Mouse (Mus musculus): ENCODE data around the gene Tlcd2. TPM values are rescaled to one million over a fixed set of nuclear protein-coding genes. Genes with fewer than 3 reads are reported as not detected.

Tlcd2 gene
- polyA plus RNA-seq, 1 experiment from 2014 or later: 1.8 TPM

GRCm38 (mm10) chr11:75487496-75487895, 26.0 kb downstream of the Tlcd2 start:
- H3K9me3 ChIP-seq (ENCODE audit: control insufficient read depth, low read length): no peaks in the 10 kb centered on the region
- no peak overlapping the region for H3K27ac ChIP-seq (ENCODE audit: low read depth, low read length)
- no peaks in the 10 kb centered on the region for H3K27me3 ChIP-seq (ENCODE audit: control insufficient read depth, insufficient read depth, low read length)
- H3K4me3 ChIP-seq (ENCODE audit: low read depth, low read length): peak overlapping the region; percentile 100
- H3K4me2 ChIP-seq (ENCODE audit: low read depth, low read length): peak overlapping the region; percentile 95
- H3K4me1 ChIP-seq (ENCODE audit: control insufficient read depth, insufficient read depth, low read length): peaks cover 9% of the 10 kb centered on the region
- no peak for ATAC-seq (ENCODE audit: low read depth)
- H3K9ac ChIP-seq (replicated peaks; ENCODE audit: low read depth, low read length): peak overlapping the region; percentile 90
- H3K36me3 ChIP-seq (ENCODE audit: control insufficient read depth, insufficient read depth, low read length): peaks cover 27% of the 10 kb centered on the region
- 41% methylated on average over 6 of the region's 6 CpGs for WGBS

GRCm38 (mm10) chr11:75494296-75495049, 33.0 kb downstream of the Tlcd2 start:
- Histone ChIP-seq H3K27ac (ENCODE audit: low read depth, low read length) (no peak overlapping the region), H3K27me3 (ENCODE audit: control insufficient read depth, insufficient read depth, low read length) (no peaks in the 10 kb centered on the region), H3K9me3 (ENCODE audit: control insufficient read depth, low read length) (no peaks in the 10 kb centered on the region), H3K4me1 (ENCODE audit: control insufficient read depth, insufficient read depth, low read length) (no peaks in the 10 kb centered on the region), H3K36me3 (ENCODE audit: control insufficient read depth, insufficient read depth, low read length) (peaks cover 94% of the 10 kb centered on the region), H3K9ac (replicated peaks; ENCODE audit: low read depth, low read length) (no peak overlapping the region), H3K4me2 (ENCODE audit: low read depth, low read length) (no peak overlapping the region), H3K4me3 (ENCODE audit: low read depth, low read length) (no peak overlapping the region)
- WGBS: 95% methylated on average over 10 of the region's 10 CpGs
- ATAC-seq (ENCODE audit: low read depth): no peak

GRCm38 (mm10) chr11:75498126-75498525, 36.6 kb downstream of the Tlcd2 start:
- peaks cover 97% of the 10 kb centered on the region for H3K36me3 ChIP-seq (ENCODE audit: control insufficient read depth, insufficient read depth, low read length)
- no peak overlapping the region for H3K4me3 ChIP-seq (ENCODE audit: low read depth, low read length)
- H3K4me2 ChIP-seq (ENCODE audit: low read depth, low read length): no peak overlapping the region
- ATAC-seq (ENCODE audit: low read depth): no peak
- H3K27ac ChIP-seq (ENCODE audit: low read depth, low read length): no peak overlapping the region
- no peaks in the 10 kb centered on the region for H3K27me3 ChIP-seq (ENCODE audit: control insufficient read depth, insufficient read depth, low read length)
- no peaks in the 10 kb centered on the region for H3K9me3 ChIP-seq (ENCODE audit: control insufficient read depth, low read length)
- H3K4me1 ChIP-seq (ENCODE audit: control insufficient read depth, insufficient read depth, low read length): no peaks in the 10 kb centered on the region
- H3K9ac ChIP-seq (replicated peaks; ENCODE audit: low read depth, low read length): no peak overlapping the region
- WGBS: 97% methylated on average over 1 of the region's 1 CpGs

- H3K36me3 ChIP-seq (ENCODE audit: control insufficient read depth, insufficient read depth, low read length): peaks cover 54% of the 10 kb centered on the region
- H3K4me3 ChIP-seq (ENCODE audit: low read depth, low read length): no peak overlapping the region
- ATAC-seq (ENCODE audit: low read depth): no peak
- H3K9me3 ChIP-seq (ENCODE audit: control insufficient read depth, low read length): no peaks in the 10 kb centered on the region
- H3K27me3 ChIP-seq (ENCODE audit: control insufficient read depth, insufficient read depth, low read length): no peaks in the 10 kb centered on the region
- WGBS: 91% methylated on average over 4 of the region's 4 CpGs
- peaks cover 8% of the 10 kb centered on the region; the same call in 1 of the 2 replicates for H3K4me1 ChIP-seq (ENCODE audit: control insufficient read depth, insufficient read depth, low read length)
- H3K9ac ChIP-seq (replicated peaks; ENCODE audit: low read depth, low read length): no peak overlapping the region
- H3K4me2 ChIP-seq (ENCODE audit: low read depth, low read length): no peak overlapping the region
- no peak overlapping the region for H3K27ac ChIP-seq (ENCODE audit: low read depth, low read length)
Measured at GRCm38 (mm10) chr11:75508162-75508561, 46.6 kb downstream of the Tlcd2 start.

- ATAC-seq (ENCODE audit: low read depth): no peak
- Histone ChIP-seq H3K4me2 (ENCODE audit: low read depth, low read length) (no peak overlapping the region), H3K4me3 (ENCODE audit: low read depth, low read length) (no peak overlapping the region), H3K36me3 (ENCODE audit: control insufficient read depth, insufficient read depth, low read length) (peaks cover 46% of the 10 kb centered on the region), H3K27me3 (ENCODE audit: control insufficient read depth, insufficient read depth, low read length) (no peaks in the 10 kb centered on the region), H3K9ac (replicated peaks; ENCODE audit: low read depth, low read length) (no peak overlapping the region), H3K9me3 (ENCODE audit: control insufficient read depth, low read length) (no peaks in the 10 kb centered on the region), H3K4me1 (ENCODE audit: control insufficient read depth, insufficient read depth, low read length) (peaks cover 8% of the 10 kb centered on the region; the same call in 1 of the 2 replicates), H3K27ac (ENCODE audit: low read depth, low read length) (no peak overlapping the region)
- WGBS: 79% methylated on average over 8 of the region's 8 CpGs
Measured at GRCm38 (mm10) chr11:75508904-75509303, 47.4 kb downstream of the Tlcd2 start.

GRCm38 (mm10) chr11:75509741-75510626, 48.5 kb downstream of the Tlcd2 start, which contains the start of gene Rilp:
TSS of gene Rilp (plus strand) at chr11:75510094.
- WGBS: 2% methylated on average over 42 of the region's 43 CpGs
- ATAC-seq (ENCODE audit: low read depth): peak; percentile 82
- no peaks in the 10 kb centered on the region for H3K9me3 ChIP-seq (ENCODE audit: control insufficient read depth, low read length)
- no peaks in the 10 kb centered on the region for H3K27me3 ChIP-seq (ENCODE audit: control insufficient read depth, insufficient read depth, low read length)
- H3K27ac ChIP-seq (ENCODE audit: low read depth, low read length): peak within 1 kb of the TSS; percentile 70
- peak within 1 kb of the TSS; percentile 41 for H3K4me3 ChIP-seq (ENCODE audit: low read depth, low read length)
- peaks cover 8% of the 10 kb centered on the region; the same call in 1 of the 2 replicates for H3K4me1 ChIP-seq (ENCODE audit: control insufficient read depth, insufficient read depth, low read length)
- peak within 1 kb of the TSS; percentile 93 for H3K4me2 ChIP-seq (ENCODE audit: low read depth, low read length)
- H3K36me3 ChIP-seq (ENCODE audit: control insufficient read depth, insufficient read depth, low read length): peaks cover 36% of the 10 kb centered on the region
- peak within 1 kb of the TSS; percentile 52 for H3K9ac ChIP-seq (replicated peaks; ENCODE audit: low read depth, low read length)

GRCm38 (mm10) chr11:75510627-75510993, 49.1 kb downstream of the Tlcd2 start:
- Histone ChIP-seq H3K9ac (replicated peaks; ENCODE audit: low read depth, low read length) (peak overlapping the region; percentile 52), H3K4me2 (ENCODE audit: low read depth, low read length) (peak overlapping the region; percentile 93), H3K4me3 (ENCODE audit: low read depth, low read length) (peak overlapping the region; percentile 41), H3K27ac (ENCODE audit: low read depth, low read length) (peak overlapping the region; percentile 70), H3K27me3 (ENCODE audit: control insufficient read depth, insufficient read depth, low read length) (no peaks in the 10 kb centered on the region), H3K9me3 (ENCODE audit: control insufficient read depth, low read length) (no peaks in the 10 kb centered on the region), H3K36me3 (ENCODE audit: control insufficient read depth, insufficient read depth, low read length) (peaks cover 31% of the 10 kb centered on the region), H3K4me1 (ENCODE audit: control insufficient read depth, insufficient read depth, low read length) (peaks cover 8% of the 10 kb centered on the region; the same call in 1 of the 2 replicates)
- peak; percentile 88 for ATAC-seq (ENCODE audit: low read depth)
- WGBS: under 1% methylated on average over 24 of the region's 24 CpGs

GRCm38 (mm10) chr11:75511213-75511612, 49.7 kb downstream of the Tlcd2 start:
- no peak for ATAC-seq (ENCODE audit: low read depth)
- no peak overlapping the region for H3K27ac ChIP-seq (ENCODE audit: low read depth, low read length)
- 83% methylated on average over 6 of the region's 6 CpGs for WGBS
- no peaks in the 10 kb centered on the region for H3K9me3 ChIP-seq (ENCODE audit: control insufficient read depth, low read length)
- no peaks in the 10 kb centered on the region for H3K27me3 ChIP-seq (ENCODE audit: control insufficient read depth, insufficient read depth, low read length)
- peaks cover 25% of the 10 kb centered on the region for H3K36me3 ChIP-seq (ENCODE audit: control insufficient read depth, insufficient read depth, low read length)
- H3K4me3 ChIP-seq (ENCODE audit: low read depth, low read length): no peak overlapping the region
- no peak overlapping the region for H3K9ac ChIP-seq (replicated peaks; ENCODE audit: low read depth, low read length)
- H3K4me2 ChIP-seq (ENCODE audit: low read depth, low read length): no peak overlapping the region
- H3K4me1 ChIP-seq (ENCODE audit: control insufficient read depth, insufficient read depth, low read length): peaks cover 8% of the 10 kb centered on the region; the same call in 1 of the 2 replicates
